Mouse (Mus musculus): Measurements from ENCODE around the gene Tomm6.

GRCm38 (mm10) chr17:47695337-47695710, 7.1 kb upstream of the Tomm6 start:
- TF ChIP-seq CTCF (IDR thresholded peaks at IDR 0.05; ENCODE audit: low read depth), result no peak
- no peak for TF ChIP-seq EP300 (IDR thresholded peaks at IDR 0.05; ENCODE audit: low read depth)
